Mouse (Mus musculus): ENCODE results near the gene Gpsm3. TPM values are rescaled to one million over a fixed set of nuclear protein-coding genes. Genes with fewer than 3 reads are reported as not detected.

Gpsm3 gene
- polyA plus RNA-seq, 1 experiment from 2014 or later, result 3.0 TPM

- ATAC-seq, result no peak
- no peak overlapping the region for H3K27ac ChIP-seq (ENCODE audit: low read length)
- no peak overlapping the region for H3K9ac ChIP-seq (replicated peaks; ENCODE audit: low read depth, low read length)
- no peak overlapping the region for H3K4me2 ChIP-seq (ENCODE audit: low read length)
- no peak overlapping the region for H3K4me3 ChIP-seq (replicated peaks; ENCODE audit: low read length)
- no peaks in the 10 kb centered on the region for H3K36me3 ChIP-seq (ENCODE audit: control insufficient read depth, insufficient read depth)
- H3K9me3 ChIP-seq (ENCODE audit: control insufficient read depth, low read length), result no peaks in the 10 kb centered on the region
- H3K4me1 ChIP-seq (replicated peaks; ENCODE audit: control insufficient read depth, insufficient read depth, low read length), result no peaks in the 10 kb centered on the region
- no peaks in the 10 kb centered on the region for H3K27me3 ChIP-seq (replicated peaks; ENCODE audit: control insufficient read depth, insufficient read depth, low read length)
- WGBS, result 25% methylated on average over 15 of the region's 15 CpGs
These were observed 29.7 kb upstream of the Gpsm3 start for GRCm38 (mm10) chr17:34559895-34560294.

GRCm38 (mm10) chr17:34560438-34560837 is 29.2 kb upstream of the Gpsm3 start:
- Histone ChIP-seq H3K4me3 (replicated peaks; ENCODE audit: low read length) (no peak overlapping the region), H3K4me1 (replicated peaks; ENCODE audit: control insufficient read depth, insufficient read depth, low read length) (no peaks in the 10 kb centered on the region), H3K27me3 (replicated peaks; ENCODE audit: control insufficient read depth, insufficient read depth, low read length) (no peaks in the 10 kb centered on the region), H3K9ac (replicated peaks; ENCODE audit: low read depth, low read length) (no peak overlapping the region), H3K27ac (ENCODE audit: low read length) (no peak overlapping the region), H3K9me3 (ENCODE audit: control insufficient read depth, low read length) (no peaks in the 10 kb centered on the region), H3K36me3 (ENCODE audit: control insufficient read depth, insufficient read depth) (no peaks in the 10 kb centered on the region), H3K4me2 (ENCODE audit: low read length) (no peak overlapping the region)
- ATAC-seq, result no peak
- WGBS, result 93% methylated on average over 6 of the region's 6 CpGs

- H3K9me3 ChIP-seq (ENCODE audit: control insufficient read depth, low read length), result no peaks in the 10 kb centered on the region
- no peaks in the 10 kb centered on the region for H3K4me1 ChIP-seq (replicated peaks; ENCODE audit: control insufficient read depth, insufficient read depth, low read length)
- H3K4me2 ChIP-seq (ENCODE audit: low read length), result no peak overlapping the region
- no peak overlapping the region for H3K4me3 ChIP-seq (replicated peaks; ENCODE audit: low read length)
- no peaks in the 10 kb centered on the region for H3K36me3 ChIP-seq (ENCODE audit: control insufficient read depth, insufficient read depth)
- 41% methylated on average over 8 of the region's 8 CpGs for WGBS
- no peak overlapping the region for H3K27ac ChIP-seq (ENCODE audit: low read length)
- no peak overlapping the region for H3K9ac ChIP-seq (replicated peaks; ENCODE audit: low read depth, low read length)
- ATAC-seq, result no peak
- no peaks in the 10 kb centered on the region for H3K27me3 ChIP-seq (replicated peaks; ENCODE audit: control insufficient read depth, insufficient read depth, low read length)
These were observed 28.4 kb upstream of the Gpsm3 start for GRCm38 (mm10) chr17:34561200-34561599.

- no peaks in the 10 kb centered on the region for H3K4me1 ChIP-seq (replicated peaks; ENCODE audit: control insufficient read depth, insufficient read depth, low read length)
- no peaks in the 10 kb centered on the region for H3K36me3 ChIP-seq (ENCODE audit: control insufficient read depth, insufficient read depth)
- no peaks in the 10 kb centered on the region for H3K9me3 ChIP-seq (ENCODE audit: control insufficient read depth, low read length)
- H3K27ac ChIP-seq (ENCODE audit: low read length), result no peak overlapping the region
- H3K4me2 ChIP-seq (ENCODE audit: low read length), result no peak overlapping the region
- H3K4me3 ChIP-seq (replicated peaks; ENCODE audit: low read length), result no peak overlapping the region
- WGBS, result 68% methylated on average over 3 of the region's 3 CpGs
- ATAC-seq, result no peak
- H3K9ac ChIP-seq (replicated peaks; ENCODE audit: low read depth, low read length), result no peak overlapping the region
- peaks cover 3% of the 10 kb centered on the region; the same call in 1 of the 2 replicates for H3K27me3 ChIP-seq (replicated peaks; ENCODE audit: control insufficient read depth, insufficient read depth, low read length)
These were observed 27.0 kb upstream of the Gpsm3 start for GRCm38 (mm10) chr17:34562595-34562994.

GRCm38 (mm10) chr17:34563354-34563753 is 26.3 kb upstream of the Gpsm3 start:
- Histone ChIP-seq H3K36me3 (ENCODE audit: control insufficient read depth, insufficient read depth) (no peaks in the 10 kb centered on the region), H3K9ac (replicated peaks; ENCODE audit: low read depth, low read length) (no peak overlapping the region), H3K27me3 (replicated peaks; ENCODE audit: control insufficient read depth, insufficient read depth, low read length) (peaks cover 3% of the 10 kb centered on the region; the same call in 1 of the 2 replicates), H3K4me1 (replicated peaks; ENCODE audit: control insufficient read depth, insufficient read depth, low read length) (no peaks in the 10 kb centered on the region), H3K4me3 (replicated peaks; ENCODE audit: low read length) (no peak overlapping the region), H3K9me3 (ENCODE audit: control insufficient read depth, low read length) (no peaks in the 10 kb centered on the region), H3K27ac (ENCODE audit: low read length) (no peak overlapping the region), H3K4me2 (ENCODE audit: low read length) (no peak overlapping the region)
- 72% methylated on average over 11 of the region's 11 CpGs for WGBS
- ATAC-seq, result no peak

- ATAC-seq, result no peak
- no peaks in the 10 kb centered on the region for H3K4me1 ChIP-seq (replicated peaks; ENCODE audit: control insufficient read depth, insufficient read depth, low read length)
- H3K9ac ChIP-seq (replicated peaks; ENCODE audit: low read depth, low read length), result no peak within 1 kb of the TSS
- H3K4me2 ChIP-seq (ENCODE audit: low read length), result no peak within 1 kb of the TSS
- no peak within 1 kb of the TSS for H3K27ac ChIP-seq (ENCODE audit: low read length)
- H3K9me3 ChIP-seq (ENCODE audit: control insufficient read depth, low read length), result no peaks in the 10 kb centered on the region
- H3K27me3 ChIP-seq (replicated peaks; ENCODE audit: control insufficient read depth, insufficient read depth, low read length), result peaks cover 3% of the 10 kb centered on the region; the same call in 1 of the 2 replicates
- no peaks in the 10 kb centered on the region for H3K36me3 ChIP-seq (ENCODE audit: control insufficient read depth, insufficient read depth)
- 18% methylated on average over 6 of the region's 6 CpGs for WGBS
- H3K4me3 ChIP-seq (replicated peaks; ENCODE audit: low read length), result no peak within 1 kb of the TSS
These were observed 25.6 kb upstream of the Gpsm3 start, which contains the start of gene Notch4 for GRCm38 (mm10) chr17:34564003-34564421. Notch4 (plus strand) TSS chr17:34564268.

- no peak for ATAC-seq
- no peaks in the 10 kb centered on the region for H3K36me3 ChIP-seq (ENCODE audit: control insufficient read depth, insufficient read depth)
- no peaks in the 10 kb centered on the region for H3K9me3 ChIP-seq (ENCODE audit: control insufficient read depth, low read length)
- no peak overlapping the region for H3K9ac ChIP-seq (replicated peaks; ENCODE audit: low read depth, low read length)
- WGBS, result 56% methylated on average over 3 of the region's 3 CpGs
- H3K4me2 ChIP-seq (ENCODE audit: low read length), result no peak overlapping the region
- H3K4me3 ChIP-seq (replicated peaks; ENCODE audit: low read length), result no peak overlapping the region
- H3K27me3 ChIP-seq (replicated peaks; ENCODE audit: control insufficient read depth, insufficient read depth, low read length), result peaks cover 3% of the 10 kb centered on the region; the same call in 1 of the 2 replicates
- H3K4me1 ChIP-seq (replicated peaks; ENCODE audit: control insufficient read depth, insufficient read depth, low read length), result no peaks in the 10 kb centered on the region
- no peak overlapping the region for H3K27ac ChIP-seq (ENCODE audit: low read length)
These were observed 24.8 kb upstream of the Gpsm3 start for GRCm38 (mm10) chr17:34564796-34565195.

GRCm38 (mm10) chr17:34567311-34567710 is 22.3 kb upstream of the Gpsm3 start:
- Histone ChIP-seq H3K36me3 (ENCODE audit: control insufficient read depth, insufficient read depth) (no peaks in the 10 kb centered on the region), H3K9me3 (ENCODE audit: control insufficient read depth, low read length) (no peaks in the 10 kb centered on the region), H3K4me1 (replicated peaks; ENCODE audit: control insufficient read depth, insufficient read depth, low read length) (no peaks in the 10 kb centered on the region), H3K4me2 (ENCODE audit: low read length) (no peak overlapping the region), H3K27ac (ENCODE audit: low read length) (no peak overlapping the region), H3K9ac (replicated peaks; ENCODE audit: low read depth, low read length) (no peak overlapping the region), H3K27me3 (replicated peaks; ENCODE audit: control insufficient read depth, insufficient read depth, low read length) (peaks cover 3% of the 10 kb centered on the region; the same call in 1 of the 2 replicates), H3K4me3 (replicated peaks; ENCODE audit: low read length) (no peak overlapping the region)
- no peak for ATAC-seq
- WGBS, result 65% methylated on average over 9 of the region's 9 CpGs

GRCm38 (mm10) chr17:34568421-34568820 is 21.2 kb upstream of the Gpsm3 start:
- no peaks in the 10 kb centered on the region for H3K9me3 ChIP-seq (ENCODE audit: control insufficient read depth, low read length)
- H3K36me3 ChIP-seq (ENCODE audit: control insufficient read depth, insufficient read depth), result no peaks in the 10 kb centered on the region
- WGBS, result 78% methylated on average over 13 of the region's 13 CpGs
- peaks cover 3% of the 10 kb centered on the region; the same call in 1 of the 2 replicates for H3K27me3 ChIP-seq (replicated peaks; ENCODE audit: control insufficient read depth, insufficient read depth, low read length)
- H3K4me3 ChIP-seq (replicated peaks; ENCODE audit: low read length), result no peak overlapping the region
- ATAC-seq, result no peak
- no peak overlapping the region for H3K27ac ChIP-seq (ENCODE audit: low read length)
- H3K9ac ChIP-seq (replicated peaks; ENCODE audit: low read depth, low read length), result no peak overlapping the region
- no peaks in the 10 kb centered on the region for H3K4me1 ChIP-seq (replicated peaks; ENCODE audit: control insufficient read depth, insufficient read depth, low read length)
- H3K4me2 ChIP-seq (ENCODE audit: low read length), result no peak overlapping the region

GRCm38 (mm10) chr17:34569919-34570318 is 19.7 kb upstream of the Gpsm3 start:
- Histone ChIP-seq H3K4me3 (replicated peaks; ENCODE audit: low read length) (no peak overlapping the region), H3K27me3 (replicated peaks; ENCODE audit: control insufficient read depth, insufficient read depth, low read length) (peaks cover 3% of the 10 kb centered on the region; the same call in 1 of the 2 replicates), H3K9ac (replicated peaks; ENCODE audit: low read depth, low read length) (no peak overlapping the region), H3K4me1 (replicated peaks; ENCODE audit: control insufficient read depth, insufficient read depth, low read length) (no peaks in the 10 kb centered on the region), H3K36me3 (ENCODE audit: control insufficient read depth, insufficient read depth) (no peaks in the 10 kb centered on the region), H3K4me2 (ENCODE audit: low read length) (no peak overlapping the region), H3K9me3 (ENCODE audit: control insufficient read depth, low read length) (no peaks in the 10 kb centered on the region), H3K27ac (ENCODE audit: low read length) (no peak overlapping the region)
- ATAC-seq, result no peak
- WGBS, result 66% methylated on average over 4 of the region's 4 CpGs

All from forebrain, embryonic 16.5 days (tissue).